19 mouse cellular contexts compared by ENCODE assay signal in the genomic region with DNA sequence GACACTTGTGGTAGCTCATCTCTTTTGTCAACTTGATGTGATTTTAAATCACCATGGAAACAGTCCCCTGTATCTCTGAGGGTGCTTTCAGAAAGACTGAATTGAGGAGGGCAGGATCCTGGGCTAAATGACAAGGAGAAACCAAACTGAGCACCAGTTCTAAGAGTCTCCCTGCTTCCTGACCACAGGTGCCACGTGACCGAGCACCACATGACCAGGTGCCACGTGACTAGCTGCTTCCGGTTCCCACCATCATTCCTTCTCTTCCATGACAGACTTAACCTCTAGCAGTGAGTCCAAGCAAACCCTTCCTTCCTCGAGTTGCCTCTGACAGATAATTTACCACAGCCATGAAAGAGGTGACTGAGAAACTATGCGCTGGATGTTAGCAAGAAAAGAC.
"Had no signal": no experiment of that assay in that cellular context is flagged by ENCODE, and none has a peak within 500 bp of the region (broad histone marks: within the 10 kb centered on the region; RNA-seq: fewer than 3 reads in every experiment).

No protein-coding gene starts in this region.

- H3K4me1 ChIP-seq: liver, embryonic 13.5 days; neural tube, embryonic 12.5 days; neural tube, embryonic 15.5 days; stomach, embryonic 15.5 days had no signal

- H3K27me3 ChIP-seq: kidney, embryonic 15.5 days; liver, embryonic 13.5 days; neural tube, embryonic 12.5 days; neural tube, embryonic 15.5 days; stomach, embryonic 15.5 days had no signal

- H3K36me3 ChIP-seq: kidney, embryonic 15.5 days; liver, embryonic 13.5 days; neural tube, embryonic 12.5 days; neural tube, embryonic 15.5 days; stomach, embryonic 15.5 days had no signal

- H3K9ac ChIP-seq: kidney, embryonic 15.5 days; liver, embryonic 13.5 days; neural tube, embryonic 12.5 days; neural tube, embryonic 15.5 days; stomach, embryonic 15.5 days had no signal

- DNase-seq: kidney, adult 8-10 months; kidney, postnatal 36 days; layer of hippocampus, postnatal 36 days; liver, embryonic 13.5 days; lung, adult 2 months; lung, postnatal 14 days; lung, postnatal 4 days; midbrain, embryonic 14.5 days; right cerebral cortex, adult 18-20 months; right cerebral cortex, postnatal 14 days; right cerebral cortex, postnatal 4 days; spleen, adult 18-20 months; thymus, postnatal 25 days had no signal

- H3K27ac ChIP-seq: kidney, embryonic 15.5 days; left cerebral cortex, adult 2 months; liver, embryonic 13.5 days; neural tube, embryonic 12.5 days; neural tube, embryonic 15.5 days; stomach, embryonic 15.5 days had no signal

- H3K9me3 ChIP-seq: kidney, embryonic 15.5 days; liver, embryonic 13.5 days; neural tube, embryonic 12.5 days; neural tube, embryonic 15.5 days; stomach, embryonic 15.5 days had no signal

- H3K4me3 ChIP-seq: kidney, embryonic 15.5 days; left cerebral cortex, adult 2 months; liver, embryonic 13.5 days; neural tube, embryonic 12.5 days; neural tube, embryonic 15.5 days; stomach, embryonic 15.5 days had no signal

- H3K4me2 ChIP-seq: kidney, embryonic 15.5 days; liver, embryonic 13.5 days; midbrain, embryonic 11.5 days; neural tube, embryonic 12.5 days; neural tube, embryonic 15.5 days; stomach, embryonic 15.5 days had no signal
